Mouse (Mus musculus): ENCODE results near the gene Vmn2r7.
"Not testable (repeated sequence)": the region's sequence is repeated elsewhere in the genome, so short reads cannot be mapped to it uniquely, and the experiment has no call there.

Vmn2r7 gene

DNA sequence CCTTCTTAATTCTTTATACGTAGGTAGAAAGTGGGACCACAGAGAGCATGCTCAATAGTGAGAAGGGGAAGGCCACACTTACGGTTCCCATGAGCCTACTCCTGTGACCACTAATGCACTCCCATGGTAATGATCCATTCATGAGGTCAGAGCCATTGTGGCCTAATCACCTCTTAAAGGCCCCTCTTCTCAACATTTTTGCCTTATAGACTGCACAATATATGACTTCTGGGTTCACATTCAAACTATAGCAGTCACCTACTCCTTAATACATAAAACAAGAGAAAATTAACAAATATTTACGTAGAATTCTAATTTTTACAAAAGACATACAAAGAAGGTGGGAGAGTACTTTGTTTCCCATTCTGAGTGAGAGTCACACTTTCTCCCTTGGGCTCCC, at the start of gene Vmn2r7:
Gene Vmn2r7, minus strand, starts transcription at position 101 of the 400 bp plus-strand sequence.
- not testable (repeated sequence) for H3K36me3 ChIP-seq (ENCODE audit: insufficient read depth, low read length); H3K4me1 ChIP-seq (replicated peaks; ENCODE audit: low read depth, low read length); H3K4me3 ChIP-seq (replicated peaks; ENCODE audit: low read length); H3K9me3 ChIP-seq (ENCODE audit: low read length); H3K27me3 ChIP-seq (ENCODE audit: insufficient read depth, low read length)

DNA sequence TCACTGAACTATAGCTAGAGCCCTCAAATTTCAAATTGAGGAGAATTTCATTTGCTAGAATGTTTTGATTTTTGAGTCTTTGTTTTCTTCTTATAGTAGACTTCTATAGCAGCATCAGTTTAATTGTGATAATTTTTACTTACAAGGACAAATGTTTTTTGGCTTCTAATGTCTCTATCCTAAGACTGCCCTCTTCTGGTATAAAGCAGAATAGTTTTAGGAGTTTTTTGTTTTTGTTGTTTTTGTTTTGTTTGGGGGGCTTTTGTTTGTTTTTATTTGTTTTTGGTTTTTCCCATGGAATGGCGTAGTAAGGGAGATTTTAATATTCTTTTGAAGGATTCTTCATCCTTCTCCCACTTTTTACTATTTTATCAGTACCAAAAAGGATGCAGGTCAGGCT, 45.2 kb upstream of the Vmn2r7 start:
- TF ChIP-seq NANOG (IDR thresholded peaks at IDR 0.05; ENCODE audit: borderline replicate concordance, low read length) = no peak
- TF ChIP-seq CTCF (conservative IDR thresholded peaks at IDR 0.05; ENCODE audit: low read length) = peak; percentile 52
- Histone ChIP-seq H3K4me1 (replicated peaks; ENCODE audit: low read depth, low read length) (no peaks in the 10 kb centered on the region), H3K9me3 (ENCODE audit: low read length) (no peaks in the 10 kb centered on the region), H3K4me3 (replicated peaks; ENCODE audit: low read length) (no peak overlapping the region), H3K36me3 (ENCODE audit: insufficient read depth, low read length) (no peaks in the 10 kb centered on the region), H3K27me3 (ENCODE audit: insufficient read depth, low read length) (no peaks in the 10 kb centered on the region)

DNA sequence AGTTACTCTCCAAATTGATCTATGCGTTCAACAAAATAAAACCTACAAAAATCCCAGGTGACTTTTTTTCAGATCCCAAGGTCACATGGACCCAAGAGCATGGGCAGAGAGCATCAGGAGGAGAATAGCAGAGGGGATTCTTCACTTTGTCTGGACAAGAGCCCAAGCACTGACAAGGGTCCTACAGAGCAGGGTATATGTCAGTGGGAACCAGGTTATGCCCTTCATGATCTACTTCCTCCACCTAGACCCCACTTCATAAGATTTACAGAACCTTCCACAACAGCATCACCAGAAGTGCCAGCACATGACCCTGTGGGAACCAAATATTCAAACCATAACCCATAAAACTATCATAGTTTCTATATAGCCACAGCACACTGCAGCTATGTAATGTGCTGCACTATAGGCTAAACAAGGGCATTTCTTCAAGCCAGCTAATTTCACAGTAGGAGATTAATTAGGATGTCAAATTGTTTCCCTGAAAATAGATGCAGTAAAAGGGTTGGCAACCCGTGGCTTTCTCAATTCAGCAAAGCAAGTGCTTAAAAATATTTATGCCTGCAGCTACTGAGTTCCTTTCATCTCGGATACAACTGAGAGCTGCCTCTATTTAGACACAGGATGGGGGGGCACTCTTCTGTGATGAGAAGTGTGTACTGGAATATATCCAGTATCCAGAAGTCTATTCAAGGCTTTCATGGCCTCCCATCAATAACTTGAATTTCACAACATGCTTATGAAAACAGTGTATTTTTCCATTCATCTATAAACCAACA, 33.8 kb upstream of the Vmn2r7 start:
- H3K4me3 ChIP-seq (replicated peaks; ENCODE audit: low read length) = no peak overlapping the region
- H3K9me3 ChIP-seq (ENCODE audit: low read length) = no peaks in the 10 kb centered on the region; the same call in 1 of the 2 replicates
- no peaks in the 10 kb centered on the region for H3K36me3 ChIP-seq (ENCODE audit: insufficient read depth, low read length)
- no peak for TF ChIP-seq CTCF (conservative IDR thresholded peaks at IDR 0.05; ENCODE audit: low read length)
- TF ChIP-seq POU5F1 (IDR thresholded peaks at IDR 0.05; ENCODE audit: borderline replicate concordance, low read length) = no peak
- TF ChIP-seq NANOG (IDR thresholded peaks at IDR 0.05; ENCODE audit: borderline replicate concordance, low read length) = no peak
- H3K27me3 ChIP-seq (ENCODE audit: insufficient read depth, low read length) = no peaks in the 10 kb centered on the region
- no peaks in the 10 kb centered on the region for H3K4me1 ChIP-seq (replicated peaks; ENCODE audit: low read depth, low read length)

DNA sequence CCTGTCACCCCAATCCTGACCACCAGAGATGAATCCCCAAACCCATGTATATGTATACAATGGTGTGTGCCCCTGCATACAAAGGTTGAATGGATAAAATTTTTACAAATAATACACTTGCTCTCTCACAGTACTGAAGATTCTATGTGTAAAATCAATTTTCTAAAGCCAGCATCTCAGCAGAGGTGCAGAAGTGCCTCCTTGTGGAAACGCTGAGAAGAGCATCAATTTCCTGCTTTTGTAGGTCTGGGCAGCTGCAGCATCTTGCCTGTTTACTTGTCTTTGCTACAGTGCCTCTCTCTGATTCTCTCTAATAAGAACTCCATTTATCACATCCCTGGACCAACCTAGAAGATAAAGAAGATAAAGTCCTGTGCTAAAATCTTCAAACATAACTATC, 32.1 kb upstream of the Vmn2r7 start:
- Histone ChIP-seq H3K4me1 (replicated peaks; ENCODE audit: low read depth, low read length) (no peaks in the 10 kb centered on the region), H3K9me3 (ENCODE audit: low read length) (no peaks in the 10 kb centered on the region; the same call in 1 of the 2 replicates), H3K36me3 (ENCODE audit: insufficient read depth, low read length) (no peaks in the 10 kb centered on the region), H3K27me3 (ENCODE audit: insufficient read depth, low read length) (no peaks in the 10 kb centered on the region), H3K4me3 (replicated peaks; ENCODE audit: low read length) (no peak overlapping the region)
- TF ChIP-seq POU5F1 (IDR thresholded peaks at IDR 0.05; ENCODE audit: borderline replicate concordance, low read length) (no peak), CTCF (conservative IDR thresholded peaks at IDR 0.05; ENCODE audit: low read length) (peak; percentile 28), NANOG (IDR thresholded peaks at IDR 0.05; ENCODE audit: borderline replicate concordance, low read length) (no peak)

DNA sequence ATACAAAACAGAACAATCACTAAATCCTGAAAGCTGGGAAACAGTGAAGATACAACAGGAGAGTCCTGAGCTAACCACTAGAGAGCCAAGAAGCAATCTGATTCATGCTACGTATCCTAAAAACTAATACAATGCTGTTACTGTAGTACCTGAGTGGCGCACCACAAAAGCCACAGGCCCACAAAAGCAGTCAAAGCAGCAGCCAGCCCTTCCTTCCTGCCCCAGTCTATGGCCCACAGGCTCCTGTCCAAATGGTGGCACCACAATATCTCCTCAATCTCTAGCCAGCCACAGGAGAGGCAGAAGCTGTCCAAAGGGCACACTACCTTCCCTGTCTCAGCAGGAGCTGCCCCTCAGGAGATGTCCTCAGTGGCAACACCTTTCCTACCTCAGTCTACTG, 1.7 kb downstream of the Vmn2r7 start:
- Histone ChIP-seq H3K9me3 (ENCODE audit: low read length) (no peaks in the 10 kb centered on the region), H3K27me3 (ENCODE audit: insufficient read depth, low read length) (peaks cover 5% of the 10 kb centered on the region; the same call in 1 of the 2 replicates), H3K36me3 (ENCODE audit: insufficient read depth, low read length) (no peaks in the 10 kb centered on the region), H3K4me3 (replicated peaks; ENCODE audit: low read length) (no peak overlapping the region), H3K4me1 (replicated peaks; ENCODE audit: low read depth, low read length) (no peaks in the 10 kb centered on the region)
- no peak for TF ChIP-seq NANOG (IDR thresholded peaks at IDR 0.05; ENCODE audit: borderline replicate concordance, low read length)
- no peak for TF ChIP-seq POU5F1 (IDR thresholded peaks at IDR 0.05; ENCODE audit: borderline replicate concordance, low read length)
- no peak for TF ChIP-seq CTCF (conservative IDR thresholded peaks at IDR 0.05; ENCODE audit: low read length)

DNA sequence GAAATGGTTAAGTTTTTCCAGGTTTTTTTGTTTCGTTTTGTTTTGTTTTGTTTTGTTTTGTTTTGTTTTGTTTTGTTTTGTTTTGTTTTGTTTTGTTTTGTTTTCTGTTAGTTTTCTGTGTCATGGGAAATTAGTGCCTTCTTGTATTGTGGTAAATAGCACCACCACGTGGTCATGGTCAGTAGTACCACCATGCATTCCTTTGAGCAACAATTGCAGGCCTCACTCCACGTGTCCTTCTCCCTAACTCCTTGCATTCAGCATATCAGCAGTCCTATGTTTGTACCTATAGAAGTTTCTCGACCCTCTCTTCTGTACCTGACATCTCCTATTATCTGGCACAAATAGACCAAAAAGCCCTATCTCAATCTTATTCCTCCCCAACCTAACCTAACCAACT, 2.3 kb downstream of the Vmn2r7 start:
- H3K4me1 ChIP-seq (replicated peaks; ENCODE audit: low read depth, low read length) = no peaks in the 10 kb centered on the region
- TF ChIP-seq POU5F1 (IDR thresholded peaks at IDR 0.05; ENCODE audit: borderline replicate concordance, low read length) (no peak), CTCF (conservative IDR thresholded peaks at IDR 0.05; ENCODE audit: low read length) (peak; percentile 63)
- H3K27me3 ChIP-seq (ENCODE audit: insufficient read depth, low read length) = peaks cover 5% of the 10 kb centered on the region; the same call in 1 of the 2 replicates

DNA sequence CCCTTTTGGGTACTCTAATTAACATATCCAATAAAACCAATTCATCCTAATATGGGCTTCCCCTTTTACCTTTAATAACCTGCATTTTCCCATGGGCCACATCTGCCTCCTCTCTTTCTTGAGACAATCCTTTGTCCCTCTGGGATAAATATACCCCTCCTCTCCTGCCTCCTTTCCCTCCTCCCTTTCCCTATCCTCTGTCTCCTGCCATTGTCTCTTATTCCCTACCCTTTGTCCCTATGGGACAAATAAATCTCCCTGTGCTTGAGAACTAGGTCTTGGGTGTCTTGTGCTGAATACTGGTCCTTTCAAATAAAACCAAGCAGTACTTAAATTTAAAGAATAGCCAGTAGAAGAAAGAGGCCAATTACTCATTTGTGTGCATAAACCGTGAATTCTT, 13.4 kb downstream of the Vmn2r7 start:
- Histone ChIP-seq H3K4me3 (replicated peaks; ENCODE audit: low read length) (no peak overlapping the region), H3K36me3 (ENCODE audit: insufficient read depth, low read length) (no peaks in the 10 kb centered on the region), H3K4me1 (replicated peaks; ENCODE audit: low read depth, low read length) (no peaks in the 10 kb centered on the region), H3K9me3 (ENCODE audit: low read length) (no peaks in the 10 kb centered on the region), H3K27me3 (ENCODE audit: insufficient read depth, low read length) (no peaks in the 10 kb centered on the region)
- TF ChIP-seq CTCF (conservative IDR thresholded peaks at IDR 0.05; ENCODE audit: low read length) = no peak

More for the DNA sequence above, 2.3 kb downstream of the Vmn2r7 start:
- Histone ChIP-seq H3K9me3 (ENCODE audit: low read length) (no peaks in the 10 kb centered on the region), H3K4me3 (replicated peaks; ENCODE audit: low read length) (no peak overlapping the region), H3K36me3 (ENCODE audit: insufficient read depth, low read length) (no peaks in the 10 kb centered on the region)

DNA sequence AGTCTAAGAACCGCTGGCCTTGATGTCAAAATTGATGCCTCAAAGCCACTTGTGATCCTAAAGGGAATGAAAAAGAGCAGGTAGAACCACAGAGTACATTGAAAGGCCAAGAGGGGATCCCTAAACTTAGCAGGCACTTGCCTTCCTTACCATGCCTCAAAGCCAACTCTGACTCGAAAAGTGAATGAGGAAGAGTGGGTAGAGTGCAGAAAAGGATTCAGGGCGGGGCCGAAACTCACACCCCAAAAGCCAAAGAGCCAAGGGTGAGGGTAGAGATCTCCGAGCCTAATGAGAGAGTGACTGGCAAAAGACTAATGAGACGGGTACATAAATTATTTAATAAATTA, 53.3 kb downstream of the Vmn2r7 start:
- no peak for TF ChIP-seq POU5F1 (IDR thresholded peaks at IDR 0.05; ENCODE audit: borderline replicate concordance, low read length)
- TF ChIP-seq NANOG (IDR thresholded peaks at IDR 0.05; ENCODE audit: borderline replicate concordance, low read length) = no peak
- TF ChIP-seq CTCF (conservative IDR thresholded peaks at IDR 0.05; ENCODE audit: low read length) = no peak
- Histone ChIP-seq H3K27me3 (ENCODE audit: insufficient read depth, low read length) (peaks cover 2% of the 10 kb centered on the region; the same call in 1 of the 2 replicates), H3K36me3 (ENCODE audit: insufficient read depth, low read length) (no peaks in the 10 kb centered on the region), H3K4me1 (replicated peaks; ENCODE audit: low read depth, low read length) (no peaks in the 10 kb centered on the region), H3K4me3 (replicated peaks; ENCODE audit: low read length) (no peak overlapping the region), H3K9me3 (ENCODE audit: low read length) (peaks cover 60% of the 10 kb centered on the region)

DNA sequence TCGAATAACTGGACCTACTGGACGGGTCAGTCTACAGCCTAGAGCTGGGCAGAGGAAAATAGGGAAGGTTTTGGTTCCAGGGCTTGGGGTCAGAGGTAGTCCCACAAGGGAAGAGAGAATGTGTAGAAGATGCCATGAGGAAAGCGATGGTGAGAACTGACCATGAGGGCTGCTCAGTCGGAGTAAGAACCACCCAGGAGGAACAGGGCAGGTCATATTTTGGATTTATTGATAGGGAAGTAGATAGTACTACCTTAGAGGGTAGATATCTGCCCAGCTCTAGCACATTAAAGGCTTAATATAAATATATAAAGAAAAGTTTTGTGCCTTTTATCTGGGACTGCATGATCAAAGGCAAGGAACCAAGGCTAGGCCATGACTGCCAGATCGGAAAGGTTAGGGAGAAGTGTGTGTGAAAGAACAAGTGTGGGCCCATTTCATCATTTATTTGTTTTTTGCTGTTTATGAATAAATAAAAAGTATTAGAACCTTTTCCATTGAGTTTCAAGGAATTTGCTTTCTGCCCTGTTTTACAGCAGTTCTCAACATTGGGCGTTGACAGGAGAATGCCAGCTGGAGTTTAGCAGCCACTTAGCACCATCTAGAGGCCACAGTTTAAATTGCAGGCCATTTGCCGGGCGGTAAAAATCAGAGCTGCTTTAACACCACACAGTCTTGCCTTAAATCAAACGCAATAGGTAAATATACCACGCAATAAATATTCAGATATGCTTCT, 53.9 kb downstream of the Vmn2r7 start:
- H3K36me3 ChIP-seq (ENCODE audit: insufficient read depth, low read length) = no peaks in the 10 kb centered on the region
- TF ChIP-seq CTCF (conservative IDR thresholded peaks at IDR 0.05; ENCODE audit: low read length) (peak; percentile 81), POU5F1 (IDR thresholded peaks at IDR 0.05; ENCODE audit: borderline replicate concordance, low read length) (no peak), NANOG (IDR thresholded peaks at IDR 0.05; ENCODE audit: borderline replicate concordance, low read length) (no peak)
- peaks cover 2% of the 10 kb centered on the region; the same call in 1 of the 2 replicates for H3K27me3 ChIP-seq (ENCODE audit: insufficient read depth, low read length)
- no peaks in the 10 kb centered on the region for H3K4me1 ChIP-seq (replicated peaks; ENCODE audit: low read depth, low read length)
- H3K4me3 ChIP-seq (replicated peaks; ENCODE audit: low read length) = no peak overlapping the region
- peaks cover 56% of the 10 kb centered on the region for H3K9me3 ChIP-seq (ENCODE audit: low read length)

All from E14TG2a.4 (cell line).